Mouse (Mus musculus): Measurements from ENCODE around the gene Kitl. TPM values are rescaled to one million over a fixed set of nuclear protein-coding genes. Genes with fewer than 3 reads are reported as not detected.

Kitl gene
- polyA plus RNA-seq, 1 experiment from 2014 or later = 16.7 TPM

GRCm38 (mm10) chr10:100138552-100138951, 123.1 kb downstream of the Kitl start:
- 73% methylated on average over 3 of the region's 3 CpGs for whole genome bisulfite sequencing
- no peak for ATAC-seq (ENCODE audit: low FRiP score, low read depth)
- H3K4me3 ChIP-seq = no peak overlapping the region
- no peaks in the 10 kb centered on the region for H3K36me3 ChIP-seq
- H3K4me2 ChIP-seq (replicated peaks) = no peak overlapping the region
- no peaks in the 10 kb centered on the region for H3K27me3 ChIP-seq (replicated peaks)
- no peaks in the 10 kb centered on the region for H3K4me1 ChIP-seq
- no peak overlapping the region for H3K27ac ChIP-seq
- no peak overlapping the region for H3K9ac ChIP-seq
- no peaks in the 10 kb centered on the region for H3K9me3 ChIP-seq

GRCm38 (mm10) chr10:100148123-100148522, 132.7 kb downstream of the Kitl start:
- Histone ChIP-seq H3K36me3 (no peaks in the 10 kb centered on the region), H3K4me2 (replicated peaks) (no peak overlapping the region), H3K9ac (no peak overlapping the region), H3K4me1 (no peaks in the 10 kb centered on the region), H3K27me3 (replicated peaks) (no peaks in the 10 kb centered on the region), H3K4me3 (no peak overlapping the region), H3K9me3 (no peaks in the 10 kb centered on the region), H3K27ac (no peak overlapping the region)
- WGBS = 94% methylated on average over 6 of the region's 6 CpGs
- no peak for ATAC-seq (ENCODE audit: low FRiP score, low read depth)

Small RNA genes within 50 kb of the gene (microRNA-seq; reads per million reads assigned to microRNA genes)
- gene Gm22918 (not detected), gene Gm25287 (not detected)

All from neural tube, embryonic 12.5 days (tissue).